Mouse (Mus musculus): ENCODE data around the gene Ccnc.

DNA sequence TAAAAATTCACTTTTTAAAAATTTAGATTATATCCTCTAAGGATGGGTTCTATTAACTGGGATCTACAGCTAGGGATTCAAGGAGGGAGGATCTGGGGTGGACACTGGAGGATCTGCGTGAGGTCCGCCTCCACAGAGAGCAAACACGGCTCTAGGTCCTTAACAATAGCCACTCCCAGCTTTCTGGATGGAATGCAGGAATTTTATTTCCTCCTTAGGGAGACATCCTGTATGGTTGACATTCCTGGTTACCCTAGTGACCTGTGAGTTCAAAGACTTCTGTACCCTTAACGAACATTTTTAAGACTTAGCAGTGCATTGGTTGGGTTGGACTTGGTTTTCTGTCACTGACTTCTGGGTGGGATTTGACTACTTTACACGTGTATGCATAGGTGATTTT is 18.2 kb downstream of the Ccnc start:
- no peak for TF ChIP-seq EP300 (IDR thresholded peaks at IDR 0.05; ENCODE audit: low read depth)
- TF ChIP-seq CTCF (IDR thresholded peaks at IDR 0.05; ENCODE audit: low read depth): no peak

All from liver, postnatal 0 days (tissue).